Mouse (Mus musculus): ENCODE measurements around the gene Bckdha.

Bckdha gene

GRCm38 (mm10) chr7:25644631-25645030 lies 14.2 kb downstream of the Bckdha start:
- DNase-seq (ENCODE audit: low spot score): peak; percentile 27

- no peak for DNase-seq (ENCODE audit: low spot score)
Measured at GRCm38 (mm10) chr7:25644136-25644535, 14.6 kb downstream of the Bckdha start.

DNA sequence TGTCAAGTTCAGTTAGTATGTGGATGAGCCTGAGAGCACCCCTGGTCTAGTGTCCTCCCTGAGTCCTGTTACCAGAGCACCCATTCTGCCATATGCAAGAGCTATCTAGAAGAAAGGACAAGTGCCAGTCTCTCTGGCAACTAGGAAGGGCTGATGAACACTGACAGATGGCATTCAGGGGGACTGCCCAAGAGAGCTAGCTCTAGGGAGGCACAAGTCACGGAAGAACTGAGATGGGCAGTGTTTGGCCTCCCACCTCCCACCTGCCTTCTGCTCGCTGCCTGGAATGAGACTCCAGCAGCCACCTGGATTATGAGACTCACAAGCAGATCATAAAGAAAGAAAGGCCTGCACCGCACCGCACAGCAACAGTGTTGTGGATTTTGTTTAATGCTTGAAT lies 19.0 kb downstream of the Bckdha start:
- no peak for DNase-seq (ENCODE audit: low spot score)

GRCm38 (mm10) chr7:25637099-25637498 lies 21.7 kb downstream of the Bckdha start:
- no peak for DNase-seq (ENCODE audit: low spot score)

- DNase-seq (ENCODE audit: low spot score): peak; percentile 42
Measured at GRCm38 (mm10) chr7:25636373-25636772, 22.4 kb downstream of the Bckdha start.

DNA sequence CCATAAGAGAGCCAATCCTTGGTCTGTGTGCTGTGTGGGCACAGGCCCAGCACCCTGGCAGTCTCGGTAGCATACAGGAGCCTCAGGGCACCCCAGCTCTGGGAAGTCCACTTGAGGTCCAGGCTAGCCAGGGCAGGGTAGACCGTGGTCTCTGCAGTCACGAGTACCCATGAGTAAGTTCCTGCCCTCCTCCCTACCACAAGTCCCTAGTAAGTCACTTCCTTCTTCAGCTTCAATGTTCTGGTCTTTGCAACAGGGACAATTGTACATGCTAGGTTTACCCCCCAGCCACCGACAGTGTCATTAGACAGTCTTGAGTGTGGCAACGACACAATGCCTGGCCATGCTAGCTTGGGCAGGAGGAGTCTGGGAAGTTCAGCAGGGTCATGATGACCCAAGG lies 26.1 kb downstream of the Bckdha start:
- DNase-seq (ENCODE audit: low spot score): no peak

GRCm38 (mm10) chr7:25628323-25628620 lies 30.5 kb downstream of the Bckdha start:
- no peak for DNase-seq (ENCODE audit: low spot score)

DNA sequence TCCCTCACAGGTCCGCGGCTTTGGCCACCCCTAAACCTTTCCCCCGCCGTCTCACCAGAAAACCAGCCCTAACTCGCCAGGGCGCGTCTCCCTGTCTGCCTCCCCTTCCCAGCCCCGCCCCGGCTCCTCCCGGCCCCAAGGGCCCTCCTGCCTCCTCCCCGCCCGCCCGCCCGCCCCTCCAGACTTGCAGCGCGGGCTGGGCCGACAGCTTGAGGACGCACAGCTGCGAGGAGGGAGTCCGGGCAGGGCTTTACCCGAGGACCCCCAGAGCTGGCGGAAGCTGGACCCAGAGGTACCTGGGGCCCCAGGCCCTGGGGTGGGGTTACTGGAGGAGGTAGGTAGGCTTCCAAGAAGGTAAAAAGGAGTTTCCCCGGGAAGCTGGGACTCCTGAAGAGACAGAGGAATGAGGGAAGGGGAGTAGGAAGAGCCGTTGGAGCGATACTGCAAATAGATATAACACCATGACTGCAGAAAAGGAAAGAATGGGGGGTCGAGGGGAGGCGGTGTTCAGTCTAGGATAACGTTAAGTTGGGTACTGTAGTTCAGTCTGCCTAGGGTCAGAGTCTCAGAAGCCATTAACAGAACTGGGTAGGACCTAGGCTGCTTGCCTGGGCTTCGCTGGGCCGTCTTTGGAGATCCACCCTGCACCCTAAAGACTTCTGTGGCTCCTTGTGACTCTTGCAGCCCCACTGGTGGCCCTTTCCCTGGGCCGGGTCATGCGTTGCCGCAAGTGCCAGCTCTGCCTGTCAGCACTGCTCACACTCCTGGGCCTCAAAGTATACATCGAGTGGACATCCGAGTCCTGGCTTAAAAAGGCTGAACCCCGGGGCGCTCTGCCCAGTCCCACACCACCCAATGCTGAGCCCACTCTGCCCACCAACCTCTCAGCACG lies 31.1 kb downstream of the Bckdha start:
- DNase-seq (ENCODE audit: low spot score): peak; percentile 34

GRCm38 (mm10) chr7:25626509-25627430 lies 32.0 kb downstream of the Bckdha start, which contains the start of gene B3gnt8:
Gene B3gnt8, plus strand, starts transcription at chr7:25626654.
- peak; percentile 37 for DNase-seq (ENCODE audit: low spot score)

GRCm38 (mm10) chr7:25625594-25626250 lies 33.1 kb downstream of the Bckdha start:
- peak; percentile 16 for DNase-seq (ENCODE audit: low spot score)

DNA sequence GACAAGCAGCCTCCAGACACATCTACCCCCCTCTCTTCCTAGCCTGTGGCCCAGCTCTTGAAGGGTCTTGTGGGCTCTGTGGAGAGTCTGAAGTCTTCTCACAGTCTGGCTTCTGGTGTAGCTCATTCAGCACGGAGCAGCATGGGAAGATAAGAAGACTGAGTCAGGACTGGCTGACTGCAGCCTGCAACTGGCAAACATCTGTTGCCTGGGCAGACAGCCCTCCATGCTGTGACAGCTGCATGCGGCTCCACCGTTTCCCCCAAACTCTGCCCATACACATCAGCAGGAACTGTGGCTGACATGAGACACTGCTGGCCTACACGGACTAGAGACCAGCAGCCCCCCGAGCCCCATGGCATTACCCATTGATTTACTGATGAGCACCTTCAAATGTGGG lies 33.9 kb downstream of the Bckdha start:
- no peak for DNase-seq (ENCODE audit: low spot score)

DNA sequence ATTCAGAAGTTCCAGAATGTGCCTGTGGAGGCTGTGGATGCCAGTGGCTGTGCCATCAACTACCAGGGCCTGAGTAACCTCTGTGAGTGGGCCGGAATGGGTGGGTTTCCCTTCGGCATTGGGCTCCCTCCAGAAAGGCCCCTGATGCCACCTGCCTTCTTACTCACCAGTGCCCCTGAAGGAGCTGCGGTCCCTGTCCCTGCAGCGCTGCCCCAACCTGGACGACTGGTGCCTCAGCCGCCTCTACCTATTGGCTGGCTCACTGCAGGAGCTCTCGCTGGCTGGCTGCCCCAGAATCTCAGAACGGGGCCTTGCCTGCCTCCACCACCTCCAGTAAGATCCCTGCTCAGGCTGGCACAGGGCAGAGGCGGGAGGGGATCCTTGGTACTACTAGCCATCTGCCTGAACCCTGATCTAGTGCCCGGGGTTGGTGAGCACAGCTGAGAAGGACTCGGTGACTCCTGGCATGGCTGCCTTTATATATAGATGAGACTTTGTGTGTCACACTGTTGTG lies 34.9 kb downstream of the Bckdha start:
- no peak for DNase-seq (ENCODE audit: low spot score)

GRCm38 (mm10) chr7:25620751-25621150 lies 38.0 kb downstream of the Bckdha start:
- no peak for DNase-seq (ENCODE audit: low spot score)

DNA sequence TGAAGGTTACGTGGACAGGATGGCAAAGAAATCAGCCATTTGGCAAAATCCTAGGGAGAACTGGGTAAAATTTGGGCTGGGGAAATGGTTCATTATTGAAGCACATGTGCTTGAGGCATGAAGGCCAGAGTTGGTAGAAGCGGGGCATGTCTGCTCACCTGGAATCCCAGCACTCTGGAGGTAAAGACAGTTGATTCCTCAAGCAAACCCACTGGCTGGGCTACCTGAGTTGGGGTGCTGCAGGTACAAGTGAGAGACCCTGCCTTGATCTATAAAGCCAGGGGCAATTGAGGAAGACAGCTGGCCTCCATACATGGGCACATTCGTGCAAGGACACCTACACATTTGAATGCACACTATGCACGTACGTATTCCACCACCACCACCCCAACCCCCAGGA lies 38.7 kb downstream of the Bckdha start:
- no peak for DNase-seq (ENCODE audit: low spot score)

GRCm38 (mm10) chr7:25619722-25619991 lies 39.1 kb downstream of the Bckdha start:
- no peak for DNase-seq (ENCODE audit: low spot score)

GRCm38 (mm10) chr7:25618865-25619721 lies 39.7 kb downstream of the Bckdha start, which contains the start of gene Dmac2:
Gene Dmac2, plus strand, starts transcription at chr7:25619414.
- DNase-seq (ENCODE audit: low spot score): peak; percentile 70

GRCm38 (mm10) chr7:25617376-25618160 lies 41.2 kb downstream of the Bckdha start:
- DNase-seq (ENCODE audit: low spot score): no peak

GRCm38 (mm10) chr7:25615706-25616011 lies 43.1 kb downstream of the Bckdha start, which contains the start of gene Erich4:
Gene Erich4, minus strand, starts transcription at chr7:25615892.
- DNase-seq (ENCODE audit: low spot score): no peak

DNA sequence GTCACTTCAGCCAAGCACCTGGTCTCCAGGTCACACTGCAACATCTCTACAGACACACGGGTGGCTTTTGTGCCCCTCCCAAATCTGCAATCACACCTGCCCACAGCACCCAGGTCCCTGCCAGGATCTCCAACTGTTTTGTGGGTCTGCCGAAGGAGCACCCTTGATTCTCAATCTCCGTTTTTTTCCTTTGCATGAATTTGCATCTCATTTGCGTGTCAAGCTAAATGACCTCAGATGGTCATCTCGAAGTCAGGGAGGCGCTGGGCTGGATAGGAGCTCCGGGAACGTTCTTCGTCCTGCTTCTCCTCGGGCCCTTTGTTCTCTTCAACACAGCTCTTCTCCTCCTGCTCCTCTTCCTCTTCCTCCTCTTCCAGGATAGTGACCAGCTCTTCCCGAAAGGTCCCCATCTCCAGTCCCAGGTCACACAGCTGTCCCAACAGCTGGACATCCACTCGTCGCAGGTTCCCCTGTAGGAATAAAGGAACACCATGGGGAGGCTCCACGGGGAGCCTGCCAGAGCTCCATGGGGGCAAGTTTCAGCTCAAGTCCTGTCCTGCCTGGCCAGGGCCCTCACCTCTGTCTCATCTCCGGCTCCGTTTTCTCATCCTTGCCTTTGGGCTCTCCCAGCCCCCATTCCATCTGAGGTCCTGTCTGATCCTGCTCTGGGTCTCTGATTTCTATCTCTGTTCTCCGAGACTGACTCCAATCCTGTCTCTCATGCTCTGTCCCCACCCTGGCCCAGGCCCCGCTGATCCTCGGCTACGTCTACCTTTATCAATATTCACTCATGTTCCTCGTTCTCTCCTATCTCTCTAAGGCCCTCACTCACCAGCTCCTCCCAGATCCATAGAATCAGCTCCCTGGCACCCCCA lies 43.7 kb downstream of the Bckdha start:
- no peak for DNase-seq (ENCODE audit: low spot score)

GRCm38 (mm10) chr7:25614086-25614485 lies 44.7 kb downstream of the Bckdha start:
- DNase-seq (ENCODE audit: low spot score): no peak
